Mouse (Mus musculus) kidney, adult 2 months (tissue): Measurements from ENCODE around the gene Epha8.

Experiments used
- CTCF ChIP-seq: fragments of 200-500 bp; conservative IDR thresholded peaks from 2 replicates; pipeline ENCODE4 v1.5.1; 2011; ENCODE audit warnings: low read depth, mild to moderate bottlenecking, control low read depth, low read length, moderate library complexity, mixed read lengths; ENCODE audit not compliant: insufficient read depth, insufficient read length
- POLR2A ChIP-seq: fragments of 200-500 bp; IDR thresholded peaks from one replicate; pipeline ENCODE4 v1.6.1; 2011; ENCODE audit warnings: low read depth, low read length, control low read depth

- TF ChIP-seq CTCF = no peak
- TF ChIP-seq POLR2A = no peak
Observed at GRCm38 (mm10) chr4:136998371-136998770, 41.8 kb upstream of the Epha8 start.
